Mouse (Mus musculus): ENCODE data around the gene Syngr3. TPM values are rescaled to one million over a fixed set of nuclear protein-coding genes. Genes with fewer than 3 reads are reported as not detected.

Gene Syngr3
- 2.2 and 3.9 TPM in 2 replicates for total RNA-seq (2012; rRNA removed)
- 0.23 and 0.32 TPM in 2 replicates for total RNA-seq (2014; rRNA removed)
- 0.33 and 0.35 TPM in 2 replicates for polyA plus RNA-seq (2012; ENCODE audit: insufficient read length, low read depth)

- Histone ChIP-seq H3K27ac (ENCODE audit: insufficient read depth, low read depth) (no peak within 1 kb of the TSS), H3K4me1 (ENCODE audit: control insufficient read depth in 1 of 2, insufficient read depth in 2 of 2) (peaks cover 14 to 34% of the 10 kb centered on the region in 2 experiments), H3K27me3 (replicated peaks) (peaks cover 27% of the 10 kb centered on the region), H3K79me2 (replicated peaks; ENCODE audit: control insufficient read depth, extremely low read depth, insufficient read depth, poor library complexity, severe bottlenecking) (no peaks in the 10 kb centered on the region), H3K9ac (ENCODE audit: insufficient read depth, low read depth) (peak within 1 kb of the TSS; percentile 29; the same call in 1 of the 2 replicates), H3K4me2 (ENCODE audit: insufficient read depth, low read depth, poor library complexity, severe bottlenecking) (peak within 1 kb of the TSS; percentile 95), H3K9me3 (replicated peaks; ENCODE audit: low read length) (no peaks in the 10 kb centered on the region), H3K36me3 (replicated peaks in 1 of 2; ENCODE audit: control insufficient read depth in 1 of 2, insufficient read depth in 1 of 2, low read length in 1 of 2) (peaks cover 8 to 18% of the 10 kb centered on the region in 2 experiments), H3K4me3 (replicated peaks in 1 of 3; ENCODE audit: low read depth in 2 of 3, low read length in 2 of 3, poor library complexity in 1 of 3) (peak within 1 kb of the TSS; percentile 17 to 76 (median 54))
- dilution Hi-C loops (cut with MboI; ENCODE audit: extremely low pct_ligation_motif_present, extremely low pct_unique_long_range_greater_than_20kb, low sequenced_read_pairs) = no loop called here
- TF ChIP-seq POLR2A (IDR thresholded peaks at IDR 0.05; ENCODE audit: low read depth, low read length) = no peak
- no peak for TF ChIP-seq JUND (conservative IDR thresholded peaks at IDR 0.05; ENCODE audit: low read depth, low read length)
- TF ChIP-seq MEF2A (IDR thresholded peaks at IDR 0.05; ENCODE audit: borderline replicate concordance, low read depth, low read length) = no peak
- no peak for TF ChIP-seq CHD1 (IDR thresholded peaks at IDR 0.05; ENCODE audit: low read depth, low read length)
- no peak for TF ChIP-seq SMC3 (IDR thresholded peaks at IDR 0.05; ENCODE audit: low read depth, low read length)
- TF ChIP-seq ELF1 (IDR thresholded peaks at IDR 0.05; ENCODE audit: low read depth, low read length) = no peak
- in situ Hi-C loops (cut with MboI; ENCODE audit: low pct_ligation_motif_present, low pct_unique_long_range_greater_than_20kb, low sequenced_read_pairs) = no loop called here
- DNase-seq (ENCODE audit: extremely low read depth) = no peak
These were observed at the start of gene Syngr3 for GRCm38 (mm10) chr17:24689251-24690081. Syngr3 (minus strand) TSS chr17:24689955.

GRCm38 (mm10) chr17:24738238-24738637 is 48.5 kb upstream of the Syngr3 start:
- H3K27me3 ChIP-seq (replicated peaks) = no peaks in the 10 kb centered on the region
- no peak overlapping the region for H3K4me3 ChIP-seq (replicated peaks in 1 of 3; ENCODE audit: low read depth in 2 of 3, low read length in 2 of 3, poor library complexity in 1 of 3)
- TF ChIP-seq UBTF (IDR thresholded peaks at IDR 0.05; ENCODE audit: low read depth, low read length) (no peak), USF1 (IDR thresholded peaks at IDR 0.05; ENCODE audit: low read depth, low read length) (no peak), MEF2A (IDR thresholded peaks at IDR 0.05; ENCODE audit: borderline replicate concordance, low read depth, low read length) (no peak), MAFK (IDR thresholded peaks at IDR 0.05; ENCODE audit: insufficient replicate concordance, low read length) (no peak), POLR2AphosphoS2 (IDR thresholded peaks at IDR 0.05; ENCODE audit: low read depth, low read length) (no peak), MXI1 (IDR thresholded peaks at IDR 0.05; ENCODE audit: low read depth, low read length) (no peak), KAT2A (IDR thresholded peaks at IDR 0.05; ENCODE audit: insufficient replicate concordance, low read length) (no peak)
- H3K9me3 ChIP-seq (replicated peaks; ENCODE audit: low read length) = no peaks in the 10 kb centered on the region
- H3K79me2 ChIP-seq (replicated peaks; ENCODE audit: control insufficient read depth, extremely low read depth, insufficient read depth, poor library complexity, severe bottlenecking) = no peaks in the 10 kb centered on the region
- H3K4me1 ChIP-seq (ENCODE audit: control insufficient read depth in 1 of 2, insufficient read depth in 2 of 2) = peaks cover 4 to 21% of the 10 kb centered on the region in 2 experiments; a peak in 3 of 4 replicates
- no peak overlapping the region for H3K27ac ChIP-seq (ENCODE audit: insufficient read depth, low read depth)
- dilution Hi-C loops (cut with MboI; ENCODE audit: extremely low pct_ligation_motif_present, extremely low pct_unique_long_range_greater_than_20kb, low sequenced_read_pairs) (no loop called here), in situ Hi-C loops (cut with MboI; ENCODE audit: low pct_ligation_motif_present, low pct_unique_long_range_greater_than_20kb, low sequenced_read_pairs) (no loop called here)
- H3K4me2 ChIP-seq (ENCODE audit: insufficient read depth, low read depth, poor library complexity, severe bottlenecking) = no peak overlapping the region
- peaks cover 13 to 42% of the 10 kb centered on the region in 2 experiments for H3K36me3 ChIP-seq (replicated peaks in 1 of 2; ENCODE audit: control insufficient read depth in 1 of 2, insufficient read depth in 1 of 2, low read length in 1 of 2)
- no peak overlapping the region for H3K9ac ChIP-seq (ENCODE audit: insufficient read depth, low read depth)
- DNase-seq (ENCODE audit: extremely low read depth) = no peak
